Mouse (Mus musculus) liver, adult 2 months (tissue): Measurements from ENCODE around the gene Rab4b. TPM values are rescaled to one million over a fixed set of nuclear protein-coding genes. Genes with fewer than 3 reads are reported as not detected.

Experiments used
- DNase-seq: peaks from one replicate; pipeline ENCODE4 v3.0.0-alpha.2; 2011; ENCODE audit warnings: low read depth, low spot score; ENCODE audit errors: extremely low read depth
- H3K27ac ChIP-seq: fragments of 200-500 bp; replicated peaks from 2 replicates; pipeline ENCODE4 v1.5.1; 2012; ENCODE audit warnings: low read depth, mild to moderate bottlenecking, control low read depth, inconsistent platforms, low read length; ENCODE audit not compliant: insufficient read depth
- H3K27me3 ChIP-seq: fragments of 200-500 bp; 2 replicates; pipeline ENCODE4 v1.6.1; 2012; ENCODE audit warnings: mild to moderate bottlenecking, moderate library complexity, low read length, inconsistent platforms; ENCODE audit not compliant: control insufficient read depth, insufficient read depth
- H3K36me3 ChIP-seq: fragments of 200-500 bp; 2 replicates; pipeline ENCODE4 v1.6.1; 2012; ENCODE audit warnings: low read length, inconsistent platforms; ENCODE audit not compliant: control insufficient read depth, insufficient read depth
- H3K4me1 ChIP-seq: fragments of 200-500 bp; 2 replicates; pipeline ENCODE4 v1.6.1; 2011; ENCODE audit warnings: low read length; ENCODE audit not compliant: control insufficient read depth, insufficient read depth
- H3K4me3 ChIP-seq: fragments of 200-500 bp; 2 replicates; pipeline ENCODE4 v1.5.1; 2011; ENCODE audit warnings: low read depth, mild to moderate bottlenecking, control low read depth, low read length, moderate library complexity; ENCODE audit not compliant: insufficient read depth
- H3K79me2 ChIP-seq: fragments of 200-500 bp; 2 replicates; pipeline ENCODE4 v1.6.1; 2012; ENCODE audit warnings: inconsistent platforms, mild to moderate bottlenecking, low read length, moderate library complexity; ENCODE audit not compliant: control insufficient read depth, insufficient read depth
- H3K9ac ChIP-seq: fragments of 200-500 bp; 2 replicates; pipeline ENCODE4 v1.6.1; 2012; ENCODE audit warnings: low read depth, mild to moderate bottlenecking, control low read depth, inconsistent platforms, low read length
- CTCF ChIP-seq: fragments of 200-500 bp; IDR thresholded peaks from 2 replicates; pipeline ENCODE4 v1.5.1; 2011; ENCODE audit warnings: low read depth, low read length, control low read depth
- POLR2A ChIP-seq: fragments of 200-500 bp; IDR thresholded peaks from 2 replicates; pipeline ENCODE4 v1.6.1; 2011; ENCODE audit warnings: low read length, control low read depth; ENCODE audit not compliant: insufficient read depth; ENCODE audit errors: extremely low read depth
- WGBS: fragments of 180-500 bp; shearing (Covaris S2); methylation state at CpG from one replicate; pipeline ENCODE4 v1.1.7; 2018; 5-methylcytosine and 5-hydroxymethylcytosine counted together
- polyA plus RNA-seq: library from polyadenylated mRNA; depleted of rRNA; stranded (reverse); fragments of >200 nt; gene quantifications from 2 replicates; pipeline ENCODE4 v1.2.3, GENCODE M21; 2012
- total RNA-seq: library from RNA; depleted of rRNA; stranded (reverse); fragments of >200 nt; gene quantifications from 2 replicates; pipeline ENCODE4 v1.2.3, GENCODE M21; 2014

The Rab4b gene
- total and polyA plus RNA-seq, 2 experiments: 8.7 to 28.3 TPM

GRCm38 (mm10) chr7:27130521-27131370 is 48.0 kb downstream of the Rab4b start:
- no peak for TF ChIP-seq CTCF
- no peak for TF ChIP-seq POLR2A
- peak overlapping the region; percentile 54 for H3K27ac ChIP-seq
- no peaks in the 10 kb centered on the region for H3K27me3 ChIP-seq
- WGBS: 89% methylated on average over 22 of the region's 22 CpGs
- peak; percentile 70 for DNase-seq
- no peaks in the 10 kb centered on the region for H3K79me2 ChIP-seq
- peaks cover 46% of the 10 kb centered on the region for H3K36me3 ChIP-seq
- peaks cover 22% of the 10 kb centered on the region for H3K4me1 ChIP-seq
- no peak overlapping the region for H3K4me3 ChIP-seq
- no peak overlapping the region for H3K9ac ChIP-seq

DNA sequence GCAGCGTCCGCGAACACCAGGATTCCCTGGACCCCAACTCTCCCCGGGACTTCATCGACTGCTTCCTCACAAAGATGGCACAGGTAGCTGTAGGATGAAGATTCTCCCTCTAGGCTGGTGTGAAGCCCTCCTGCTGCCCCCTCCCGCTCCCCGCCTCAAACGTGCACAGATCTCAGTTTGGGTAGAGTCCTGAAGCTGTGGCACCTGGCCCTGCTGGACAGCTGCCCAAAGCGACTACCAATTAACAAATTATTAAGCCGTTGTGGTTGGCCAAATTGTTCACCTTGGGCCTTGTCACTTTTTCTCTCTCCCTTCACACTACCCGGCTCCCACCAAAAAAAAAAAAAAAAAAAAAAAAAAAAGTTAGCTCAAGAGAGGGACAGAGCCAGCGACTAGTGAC is 48.9 kb downstream of the Rab4b start:
- Histone ChIP-seq H3K4me1 (peaks cover 22% of the 10 kb centered on the region), H3K36me3 (peaks cover 48% of the 10 kb centered on the region), H3K79me2 (no peaks in the 10 kb centered on the region), H3K27me3 (no peaks in the 10 kb centered on the region), H3K9ac (no peak overlapping the region), H3K27ac (peak overlapping the region; percentile 54), H3K4me3 (no peak overlapping the region)
- TF ChIP-seq CTCF: no peak
- TF ChIP-seq POLR2A: no peak
- DNase-seq: peak; percentile 60
- WGBS: 69% methylated on average over 12 of the region's 12 CpGs

GRCm38 (mm10) chr7:27128946-27129345 is 49.8 kb downstream of the Rab4b start:
- H3K4me3 ChIP-seq: no peak overlapping the region
- no peaks in the 10 kb centered on the region for H3K79me2 ChIP-seq
- no peaks in the 10 kb centered on the region for H3K27me3 ChIP-seq
- H3K27ac ChIP-seq: peak overlapping the region; percentile 41
- no peak overlapping the region for H3K9ac ChIP-seq
- TF ChIP-seq POLR2A (no peak), CTCF (no peak)
- 16% methylated on average over 13 of the region's 13 CpGs for WGBS
- peaks cover 22% of the 10 kb centered on the region for H3K4me1 ChIP-seq
- DNase-seq: peak; percentile 96
- H3K36me3 ChIP-seq: peaks cover 44% of the 10 kb centered on the region

- H3K9ac ChIP-seq: no peak overlapping the region
- TF ChIP-seq POLR2A (no peak), CTCF (peak; percentile 66)
- H3K79me2 ChIP-seq: no peaks in the 10 kb centered on the region
- peak overlapping the region; percentile 41; the same call in 1 of the 2 replicates for H3K27ac ChIP-seq
- peaks cover 22% of the 10 kb centered on the region for H3K4me1 ChIP-seq
- H3K4me3 ChIP-seq: no peak overlapping the region
- peak; percentile 65 for DNase-seq
- no peaks in the 10 kb centered on the region for H3K27me3 ChIP-seq
- peaks cover 36% of the 10 kb centered on the region for H3K36me3 ChIP-seq
- 43% methylated on average over 3 of the region's 3 CpGs for WGBS
Observed at GRCm38 (mm10) chr7:27128162-27128561, 50.5 kb downstream of the Rab4b start.

DNA sequence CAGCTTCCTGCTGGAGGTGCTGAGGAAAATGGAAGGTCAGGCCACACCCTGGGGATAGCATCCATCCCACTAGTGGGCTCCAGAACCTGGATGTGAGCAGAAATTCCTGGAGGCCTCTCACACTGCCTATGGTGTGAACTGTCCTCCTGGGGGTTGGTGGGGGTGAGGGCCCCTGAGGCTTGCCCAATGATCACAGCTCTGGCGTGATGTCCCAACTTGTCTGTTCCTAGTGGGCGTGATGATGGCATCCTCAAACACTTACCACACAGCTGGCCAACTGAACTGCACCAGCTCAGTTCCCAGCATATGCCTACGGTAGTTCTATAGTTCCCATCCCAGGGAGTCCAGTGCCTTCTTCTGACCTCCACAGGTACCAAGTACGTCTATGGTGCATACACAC is 53.7 kb downstream of the Rab4b start:
- Histone ChIP-seq H3K27me3 (no peaks in the 10 kb centered on the region), H3K4me3 (peak overlapping the region; percentile 28), H3K9ac (peak overlapping the region; percentile 43), H3K4me1 (peaks cover 15% of the 10 kb centered on the region), H3K36me3 (peaks cover 7% of the 10 kb centered on the region), H3K79me2 (no peaks in the 10 kb centered on the region), H3K27ac (peak overlapping the region; percentile 74)
- WGBS: 43% methylated on average over 4 of the region's 4 CpGs
- DNase-seq: peak; percentile 54
- no peak for TF ChIP-seq CTCF
- no peak for TF ChIP-seq POLR2A

GRCm38 (mm10) chr7:27124305-27124832 is 54.3 kb downstream of the Rab4b start:
- 13% methylated on average over 5 of the region's 5 CpGs for WGBS
- DNase-seq: peak; percentile 98
- Histone ChIP-seq H3K4me1 (peaks cover 13% of the 10 kb centered on the region), H3K27ac (peak overlapping the region; percentile 74), H3K79me2 (no peaks in the 10 kb centered on the region), H3K4me3 (peak overlapping the region; percentile 28), H3K27me3 (no peaks in the 10 kb centered on the region), H3K36me3 (peaks cover 7% of the 10 kb centered on the region), H3K9ac (peak overlapping the region; percentile 43)
- TF ChIP-seq CTCF (no peak), POLR2A (no peak)
